Mouse (Mus musculus) lung, embryonic 15.5 days (tissue): ENCODE data around the gene Qpctl. TPM values are rescaled to one million over a fixed set of nuclear protein-coding genes. Genes with fewer than 3 reads are reported as not detected.
A peak's percentile ranks its signal among the peaks of the same experiment; 100 is the strongest.
"Not testable (repeated sequence)": the region's sequence is repeated elsewhere in the genome, so short reads cannot be mapped to it uniquely, and the experiment has no call there.

ENCODE experiments used
- ATAC-seq: fragments of 200-750 bp; cut with Nextera tagmentation; 2 replicates; pipeline ENCODE4 v1.8.0; 2017; ENCODE audit warnings: moderate number of reproducible peaks, borderline replicate concordance; ENCODE audit not compliant: low FRiP score, low TSS enrichment; ENCODE audit errors: extremely low read depth
- H3K27ac ChIP-seq: fragments of 300-500 bp; sonication (generic); 2 replicates; pipeline ENCODE4 v1.5.1; 2015; ENCODE audit warnings: moderate library complexity, mild to moderate bottlenecking, inconsistent platforms
- H3K27me3 ChIP-seq: fragments of 300-500 bp; sonication (generic); 2 replicates; pipeline ENCODE4 v1.6.1; 2015; ENCODE audit warnings: inconsistent platforms
- H3K36me3 ChIP-seq: fragments of 300-500 bp; sonication (generic); 2 replicates; pipeline ENCODE4 v1.6.1; 2015; ENCODE audit warnings: inconsistent platforms
- H3K4me1 ChIP-seq: fragments of 300-500 bp; sonication (generic); 2 replicates; pipeline ENCODE4 v1.6.1; 2015; ENCODE audit warnings: inconsistent platforms
- H3K4me2 ChIP-seq: fragments of 300-500 bp; sonication (generic); 2 replicates; pipeline ENCODE4 v1.6.1; 2015; ENCODE audit warnings: inconsistent platforms, mild to moderate bottlenecking, moderate library complexity
- H3K4me3 ChIP-seq: fragments of 300-500 bp; sonication (generic); 2 replicates; pipeline ENCODE4 v1.5.1; 2015; ENCODE audit warnings: mild to moderate bottlenecking, inconsistent platforms
- H3K9ac ChIP-seq: fragments of 300-500 bp; sonication (generic); 2 replicates; pipeline ENCODE4 v1.6.1; 2015; ENCODE audit warnings: inconsistent platforms
- H3K9me3 ChIP-seq: fragments of 300-500 bp; sonication (generic); 2 replicates; pipeline ENCODE4 v1.6.1; 2016; ENCODE audit warnings: inconsistent platforms
- WGBS: fragments of 180-500 bp; shearing (Covaris S2); methylation state at CpG from one replicate; pipeline ENCODE4 v1.1.7; 2015; 5-methylcytosine and 5-hydroxymethylcytosine counted together
- polyA plus RNA-seq: library from polyadenylated mRNA; unstranded; fragments of >200 nt; fragmentation: Nextera tagmentation; extraction: Ambion mirVana; gene quantifications from 2 replicates; pipeline ENCODE4 v1.2.1, GENCODE M21; 2015

Gene Qpctl
- polyA plus RNA-seq, 1 experiment from 2014 or later: 15.3 TPM

- H3K9ac ChIP-seq: no peak overlapping the region
- no peak overlapping the region for H3K4me2 ChIP-seq
- H3K36me3 ChIP-seq: no peaks in the 10 kb centered on the region
- peaks cover 50% of the 10 kb centered on the region for H3K27me3 ChIP-seq
- H3K4me1 ChIP-seq: peaks cover 39% of the 10 kb centered on the region
- 67% methylated on average over 7 of the region's 7 CpGs for WGBS
- H3K9me3 ChIP-seq: no peaks in the 10 kb centered on the region
- no peak overlapping the region for H3K4me3 ChIP-seq
- H3K27ac ChIP-seq: no peak overlapping the region
- no peak for ATAC-seq
These were observed 13.8 kb upstream of the Qpctl start for GRCm38 (mm10) chr7:19162928-19163327.

GRCm38 (mm10) chr7:19160115-19160514 lies 11.0 kb upstream of the Qpctl start:
- Histone ChIP-seq H3K4me3 (peak overlapping the region; percentile 43), H3K27ac (no peak overlapping the region), H3K4me1 (peaks cover 34% of the 10 kb centered on the region), H3K9ac (peak overlapping the region; percentile 33), H3K9me3 (no peaks in the 10 kb centered on the region), H3K4me2 (peak overlapping the region; percentile 84), H3K27me3 (peaks cover 43% of the 10 kb centered on the region), H3K36me3 (no peaks in the 10 kb centered on the region)
- peak; percentile 41 for ATAC-seq
- WGBS: under 1% methylated on average over 20 of the region's 20 CpGs

DNA sequence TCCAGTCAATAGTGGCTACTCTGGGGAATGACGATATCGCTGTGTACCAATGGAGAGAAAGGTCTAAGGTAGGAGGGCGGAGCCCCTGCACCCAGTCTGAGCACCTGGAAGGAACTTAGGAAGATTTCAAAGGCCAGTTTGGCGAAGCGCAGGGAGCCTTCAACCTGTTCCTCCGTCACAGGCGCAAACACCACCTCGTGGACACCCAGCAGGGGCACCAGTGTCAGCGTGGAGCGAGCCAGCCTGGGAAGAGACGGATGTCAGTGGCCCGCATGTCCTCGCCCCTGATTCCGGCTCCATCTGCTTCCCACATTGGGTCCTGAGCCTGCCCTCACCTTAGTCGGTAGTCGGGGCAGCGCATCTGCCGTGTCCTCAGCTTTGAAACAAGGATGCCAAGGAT lies 10.3 kb upstream of the Qpctl start:
- peaks cover 36% of the 10 kb centered on the region for H3K27me3 ChIP-seq
- no peaks in the 10 kb centered on the region for H3K9me3 ChIP-seq
- H3K4me1 ChIP-seq: peaks cover 27% of the 10 kb centered on the region
- H3K27ac ChIP-seq: no peak overlapping the region
- 0 out of 2 replicates have a peak overlapping the region, but pooled peaks have one; percentile 43 for H3K4me3 ChIP-seq
- 9% methylated on average over 18 of the region's 18 CpGs for WGBS
- H3K36me3 ChIP-seq: 0 out of 2 replicates have a peak, but pooled peaks cover 4% of the 10 kb centered on the region
- H3K9ac ChIP-seq: no peak overlapping the region
- ATAC-seq: no peak
- peak overlapping the region; percentile 84 for H3K4me2 ChIP-seq

DNA sequence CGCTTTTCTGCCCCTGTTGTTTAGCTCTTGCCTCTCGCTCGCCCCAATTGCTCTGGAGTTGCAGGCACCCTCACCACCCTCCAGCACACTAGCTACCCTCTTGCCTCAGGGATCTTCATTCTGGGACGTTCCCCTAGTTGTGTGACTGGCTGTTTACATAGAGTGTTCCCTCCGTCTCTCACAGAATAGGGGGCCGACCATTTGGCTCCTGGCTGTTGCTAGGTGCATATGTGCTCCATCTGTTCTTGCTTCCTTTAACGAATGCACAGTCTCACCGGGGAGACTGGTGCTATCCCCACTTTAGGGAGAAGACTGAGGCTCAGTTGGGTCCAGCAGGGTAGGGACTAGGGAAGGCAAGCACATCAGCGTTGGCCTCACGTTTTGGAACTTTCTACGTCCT lies 9.5 kb upstream of the Qpctl start:
- Histone ChIP-seq H3K27ac (no peak overlapping the region), H3K27me3 (peaks cover 31% of the 10 kb centered on the region), H3K36me3 (peaks cover 11% of the 10 kb centered on the region), H3K9me3 (no peaks in the 10 kb centered on the region), H3K4me3 (no peak overlapping the region), H3K4me1 (peaks cover 19% of the 10 kb centered on the region), H3K4me2 (no peak overlapping the region), H3K9ac (no peak overlapping the region)
- ATAC-seq: no peak
- 53% methylated on average over 11 of the region's 11 CpGs for WGBS

- no peak overlapping the region for H3K9ac ChIP-seq
- 4% methylated on average over 30 of the region's 30 CpGs for WGBS
- 0 out of 2 replicates have a peak overlapping the region, but pooled peaks have one; percentile 1 for H3K4me3 ChIP-seq
- H3K36me3 ChIP-seq: peaks cover 23% of the 10 kb centered on the region
- no peaks in the 10 kb centered on the region for H3K9me3 ChIP-seq
- H3K27me3 ChIP-seq: peaks cover 26% of the 10 kb centered on the region
- peak overlapping the region; percentile 41 for H3K4me2 ChIP-seq
- no peak overlapping the region for H3K27ac ChIP-seq
- H3K4me1 ChIP-seq: peaks cover 16% of the 10 kb centered on the region
- peak; percentile 61; the same call in 1 of the 2 replicates for ATAC-seq
These were observed 8.2 kb upstream of the Qpctl start for GRCm38 (mm10) chr7:19157160-19157800.

DNA sequence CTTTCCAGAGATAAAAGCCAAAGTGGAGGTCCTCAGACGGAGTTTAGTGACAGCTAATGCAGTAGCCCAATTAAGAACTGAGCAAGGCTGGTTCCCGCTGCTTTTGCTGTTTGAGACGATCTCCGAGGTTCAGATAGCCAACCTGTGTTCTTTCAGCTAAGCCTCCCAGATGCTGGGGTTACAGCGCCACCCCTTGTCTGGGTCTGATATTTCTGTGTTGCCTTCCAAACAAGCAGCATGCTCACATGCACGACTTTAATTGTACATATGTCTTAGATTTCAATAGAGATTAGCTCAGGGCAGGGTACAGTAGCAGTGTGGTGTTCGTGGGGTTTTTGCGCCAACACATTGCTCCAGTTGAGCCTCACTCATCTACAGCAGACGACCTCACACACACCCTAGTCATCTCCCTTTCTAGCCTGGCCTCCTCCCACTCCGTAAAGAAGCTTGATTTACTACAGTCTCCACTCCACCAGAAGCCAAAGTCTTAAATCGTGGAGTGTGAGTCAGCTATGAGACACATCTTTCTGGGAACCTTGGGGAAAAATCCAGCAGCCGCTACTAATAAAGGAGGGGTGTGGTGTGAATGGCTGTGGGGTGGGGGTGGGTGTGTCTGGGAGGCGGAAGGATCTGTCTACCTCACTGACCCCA lies 6.9 kb upstream of the Qpctl start:
- peaks cover 25% of the 10 kb centered on the region for H3K27me3 ChIP-seq
- H3K36me3 ChIP-seq: peaks cover 31% of the 10 kb centered on the region
- ATAC-seq: no peak
- H3K4me2 ChIP-seq: no peak overlapping the region
- H3K27ac ChIP-seq: no peak overlapping the region
- H3K4me3 ChIP-seq: no peak overlapping the region
- no peak overlapping the region for H3K9ac ChIP-seq
- WGBS: 55% methylated on average over 13 of the region's 13 CpGs
- peaks cover 17% of the 10 kb centered on the region for H3K4me1 ChIP-seq
- no peaks in the 10 kb centered on the region for H3K9me3 ChIP-seq

- Histone ChIP-seq H3K4me1 (peaks cover 17% of the 10 kb centered on the region), H3K4me2 (no peak overlapping the region), H3K9me3 (no peaks in the 10 kb centered on the region), H3K27ac (no peak overlapping the region), H3K27me3 (peaks cover 14% of the 10 kb centered on the region), H3K9ac (no peak overlapping the region), H3K36me3 (peaks cover 31% of the 10 kb centered on the region), H3K4me3 (no peak overlapping the region)
- 73% methylated on average over 8 of the region's 8 CpGs for WGBS
- ATAC-seq: no peak
These were observed 5.7 kb upstream of the Qpctl start for GRCm38 (mm10) chr7:19154796-19155195.

DNA sequence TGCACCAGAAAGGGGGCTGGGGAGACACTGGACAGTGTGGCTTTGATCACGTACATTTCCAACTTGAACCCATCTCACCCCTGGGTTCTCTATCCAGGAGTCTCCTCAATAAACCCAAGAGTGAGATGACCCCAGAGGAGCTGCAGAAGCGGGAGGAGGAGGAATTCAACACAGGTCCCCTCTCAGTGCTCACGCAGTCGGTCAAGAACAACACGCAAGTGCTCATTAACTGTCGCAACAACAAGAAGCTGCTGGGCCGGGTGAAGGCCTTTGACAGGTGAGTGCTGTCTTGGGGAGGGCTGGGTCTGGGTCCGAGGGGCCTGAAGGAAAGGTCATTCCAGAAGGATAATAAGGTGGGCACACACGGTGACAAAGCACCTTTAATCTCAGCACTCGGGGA lies 2.0 kb upstream of the Qpctl start:
- H3K36me3 ChIP-seq: peaks cover 31% of the 10 kb centered on the region
- H3K4me3 ChIP-seq: peak overlapping the region; percentile 75
- H3K27me3 ChIP-seq, H3K9me3 ChIP-seq, H3K9ac ChIP-seq, H3K4me2 ChIP-seq, H3K27ac ChIP-seq, ATAC-seq: not testable (repeated sequence)
- peaks cover 22% of the 10 kb centered on the region for H3K4me1 ChIP-seq
- 82% methylated on average over 10 of the region's 10 CpGs for WGBS

- H3K9ac ChIP-seq: peak within 1 kb of the TSS; percentile 67
- H3K4me3 ChIP-seq: peak within 1 kb of the TSS; percentile 75
- H3K27ac ChIP-seq: peak within 1 kb of the TSS; percentile 82
- peaks cover 28% of the 10 kb centered on the region for H3K36me3 ChIP-seq
- under 1% methylated on average over 24 of the region's 24 CpGs for WGBS
- ATAC-seq: peak; percentile 93
- no peaks in the 10 kb centered on the region for H3K27me3 ChIP-seq
- H3K4me1 ChIP-seq: peaks cover 22% of the 10 kb centered on the region
- H3K4me2 ChIP-seq: peak within 1 kb of the TSS; percentile 81
- H3K9me3 ChIP-seq: no peaks in the 10 kb centered on the region
These were observed 535 bp upstream of the Qpctl start, which contains the start of gene Snrpd2 for GRCm38 (mm10) chr7:19149626-19150025. Snrpd2 (plus strand) TSS chr7:19149722.

DNA sequence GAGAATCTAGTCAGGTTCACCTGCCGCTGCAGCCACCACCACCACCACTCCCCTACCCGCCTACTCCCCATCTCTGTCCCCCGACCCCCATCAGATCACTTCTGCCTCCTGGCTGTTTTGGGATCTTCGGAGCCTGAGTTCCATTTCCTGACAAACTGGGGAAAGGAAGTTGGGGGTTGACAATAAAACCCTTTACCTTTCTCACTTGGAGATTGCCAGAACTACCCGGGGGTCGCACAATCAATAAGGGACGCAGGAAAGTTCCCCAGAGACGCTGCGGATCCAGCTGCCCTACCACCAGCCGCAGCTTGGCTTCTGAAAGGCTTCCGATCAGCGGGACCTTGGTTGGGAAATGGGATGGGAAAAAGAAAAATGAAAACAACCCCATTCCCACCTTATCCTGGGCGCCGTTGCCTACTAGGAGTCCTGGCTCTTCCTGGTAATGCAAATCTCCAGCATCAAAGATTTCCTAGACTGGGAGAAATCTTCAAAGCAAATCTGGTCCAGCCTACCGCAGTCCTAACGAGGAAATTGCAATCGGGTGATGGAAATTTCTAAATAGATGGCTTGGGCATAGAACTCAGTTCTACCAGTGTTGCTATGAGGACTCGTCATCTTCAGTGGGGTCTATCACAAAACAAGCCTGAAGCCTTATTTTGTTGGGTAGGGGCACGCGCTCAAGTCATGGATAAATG lies 764 bp downstream of the Qpctl start:
- Histone ChIP-seq H3K4me3 (peak overlapping the region; percentile 75), H3K9ac (peak overlapping the region; percentile 56), H3K27me3 (no peaks in the 10 kb centered on the region), H3K4me2 (peak overlapping the region; percentile 81), H3K9me3 (no peaks in the 10 kb centered on the region), H3K27ac (peak overlapping the region; percentile 82; the same call in 1 of the 2 replicates), H3K4me1 (peaks cover 22% of the 10 kb centered on the region), H3K36me3 (peaks cover 17% of the 10 kb centered on the region)
- WGBS: 10% methylated on average over 20 of the region's 20 CpGs
- ATAC-seq: no peak

GRCm38 (mm10) chr7:19147497-19148045 lies 1.5 kb downstream of the Qpctl start:
- Histone ChIP-seq H3K9me3 (no peaks in the 10 kb centered on the region), H3K4me3 (no peak overlapping the region), H3K4me2 (no peak overlapping the region), H3K27ac (no peak overlapping the region), H3K9ac (no peak overlapping the region), H3K27me3 (no peaks in the 10 kb centered on the region), H3K36me3 (peaks cover 10% of the 10 kb centered on the region), H3K4me1 (peaks cover 22% of the 10 kb centered on the region)
- 43% methylated on average over 6 of the region's 6 CpGs for WGBS
- no peak for ATAC-seq
